Mouse (Mus musculus) small intestine, adult 2 months (tissue): Measurements from ENCODE around the gene Acmsd. TPM values are rescaled to one million over a fixed set of nuclear protein-coding genes. Genes with fewer than 3 reads are reported as not detected.

Source experiments
- H3K27ac ChIP-seq: fragments of 200-500 bp; 2 replicates; pipeline ENCODE4 v1.5.1; 2012; ENCODE audit warnings: low read depth, low read length, control low read depth, inconsistent platforms; ENCODE audit not compliant: insufficient read depth
- H3K27me3 ChIP-seq: fragments of 200-500 bp; 2 replicates; pipeline ENCODE4 v1.6.1; 2012; ENCODE audit warnings: mild to moderate bottlenecking, moderate library complexity, low read length, inconsistent platforms; ENCODE audit not compliant: control insufficient read depth, insufficient read depth
- H3K36me3 ChIP-seq: fragments of 200-500 bp; 2 replicates; pipeline ENCODE4 v1.6.1; 2012; ENCODE audit warnings: mild to moderate bottlenecking, low read length, control low read depth, inconsistent platforms; ENCODE audit not compliant: control insufficient read depth, insufficient read depth
- H3K4me1 ChIP-seq: fragments of 200-500 bp; 2 replicates; pipeline ENCODE4 v1.6.1; 2012; ENCODE audit warnings: low read length, inconsistent platforms, mixed read lengths; ENCODE audit not compliant: control insufficient read depth, insufficient read depth, insufficient read length
- H3K4me3 ChIP-seq: fragments of 200-500 bp; 2 replicates; pipeline ENCODE4 v1.5.1; 2012; ENCODE audit warnings: low read depth, mild to moderate bottlenecking, control low read depth, inconsistent platforms, low read length, moderate library complexity
- CTCF ChIP-seq: fragments of 200-500 bp; IDR thresholded peaks from 2 replicates; pipeline ENCODE4 v1.5.1; 2012; ENCODE audit warnings: low read depth, mild to moderate bottlenecking, control low read depth, inconsistent platforms, low read length, moderate library complexity, mixed read lengths; ENCODE audit not compliant: insufficient replicate concordance, insufficient read length; ENCODE audit errors: extremely low read depth
- POLR2A ChIP-seq: fragments of 200-500 bp; IDR thresholded peaks from 2 replicates; pipeline ENCODE4 v1.6.1; 2012; ENCODE audit warnings: low read depth, mild to moderate bottlenecking, control low read depth, inconsistent platforms, low read length, moderate library complexity
- WGBS: fragments of 180-500 bp; shearing (Covaris S2); methylation state at CpG from one replicate; pipeline ENCODE4 v1.1.7; 2018; 5-methylcytosine and 5-hydroxymethylcytosine counted together
- polyA plus RNA-seq: library from polyadenylated mRNA; depleted of rRNA; stranded (reverse); fragments of >200 nt; gene quantifications from 2 replicates; pipeline ENCODE4 v1.2.3, GENCODE M21; 2012; rRNA removed

Gene Acmsd
- polyA plus RNA-seq, 1 experiment: not detected

- TF ChIP-seq CTCF: no peak
- no peak for TF ChIP-seq POLR2A
- Histone ChIP-seq H3K27ac (no peak overlapping the region), H3K4me3 (no peak overlapping the region), H3K27me3 (no peaks in the 10 kb centered on the region), H3K36me3 (peaks cover 37% of the 10 kb centered on the region), H3K4me1 (no peaks in the 10 kb centered on the region)
- WGBS: 86% methylated on average over 6 of the region's 6 CpGs
Measured at GRCm38 (mm10) chr1:127795087-127795769, 66.0 kb downstream of the Acmsd start.

DNA sequence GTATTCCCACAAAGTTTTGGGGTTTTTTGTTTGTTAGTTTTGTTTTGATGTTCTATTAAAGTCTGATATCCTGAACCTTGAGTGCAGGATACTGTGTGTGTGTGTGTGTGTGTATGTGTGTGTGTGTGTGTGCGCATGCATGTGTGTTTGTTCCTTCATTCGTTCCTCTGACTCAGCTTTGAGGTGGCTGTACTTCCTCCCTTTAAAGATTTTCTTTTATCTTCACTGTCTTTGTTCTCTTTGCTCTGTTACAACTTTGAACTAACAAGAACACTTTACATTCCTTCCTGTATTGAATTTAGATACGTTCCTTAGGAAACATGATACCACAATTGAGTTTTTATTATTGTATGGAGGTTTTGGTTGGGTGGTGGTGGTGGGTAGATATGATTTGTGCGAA lies 67.1 kb downstream of the Acmsd start:
- WGBS: 68% methylated on average over 4 of the region's 4 CpGs
- TF ChIP-seq POLR2A: no peak
- TF ChIP-seq CTCF: no peak
- Histone ChIP-seq H3K27ac (no peak overlapping the region), H3K36me3 (peaks cover 39% of the 10 kb centered on the region), H3K27me3 (no peaks in the 10 kb centered on the region), H3K4me1 (no peaks in the 10 kb centered on the region), H3K4me3 (no peak overlapping the region)

DNA sequence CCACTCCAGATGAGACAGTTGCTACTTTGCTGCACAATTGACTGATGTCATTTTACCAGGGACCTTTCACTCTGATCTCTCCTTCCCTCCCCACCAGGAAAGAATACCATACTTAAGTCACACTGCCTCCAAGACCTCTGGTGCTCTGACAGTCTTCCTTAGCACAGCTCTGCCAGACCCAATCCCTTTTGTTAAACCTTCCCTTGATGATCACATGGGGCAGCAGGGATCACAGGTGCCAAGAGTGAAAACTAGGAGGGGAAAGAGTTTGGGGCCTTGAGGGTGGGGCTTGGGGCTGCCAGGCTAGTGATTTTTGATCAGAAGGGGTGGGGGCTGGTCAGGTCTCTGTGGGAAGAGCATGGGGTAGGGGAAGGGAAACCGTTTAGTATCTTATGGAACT lies 67.5 kb downstream of the Acmsd start:
- peaks cover 39% of the 10 kb centered on the region for H3K36me3 ChIP-seq
- H3K27ac ChIP-seq: no peak overlapping the region
- TF ChIP-seq CTCF: no peak
- 76% methylated on average over 1 of the region's 1 CpGs for WGBS
- no peaks in the 10 kb centered on the region for H3K4me1 ChIP-seq
- H3K4me3 ChIP-seq: no peak overlapping the region
- H3K27me3 ChIP-seq: no peaks in the 10 kb centered on the region

GRCm38 (mm10) chr1:127802916-127803315 lies 73.7 kb downstream of the Acmsd start:
- no peak for TF ChIP-seq POLR2A
- TF ChIP-seq CTCF: no peak
- Histone ChIP-seq H3K27ac (no peak overlapping the region), H3K4me1 (no peaks in the 10 kb centered on the region), H3K36me3 (peaks cover 53% of the 10 kb centered on the region), H3K27me3 (no peaks in the 10 kb centered on the region), H3K4me3 (no peak overlapping the region)
- 86% methylated on average over 8 of the region's 8 CpGs for WGBS

GRCm38 (mm10) chr1:127808671-127809070 lies 79.5 kb downstream of the Acmsd start:
- Histone ChIP-seq H3K4me1 (no peaks in the 10 kb centered on the region), H3K36me3 (peaks cover 19% of the 10 kb centered on the region), H3K4me3 (no peak overlapping the region), H3K27ac (no peak overlapping the region), H3K27me3 (no peaks in the 10 kb centered on the region)
- WGBS: 82% methylated on average over 7 of the region's 7 CpGs
- TF ChIP-seq CTCF (no peak), POLR2A (no peak)

DNA sequence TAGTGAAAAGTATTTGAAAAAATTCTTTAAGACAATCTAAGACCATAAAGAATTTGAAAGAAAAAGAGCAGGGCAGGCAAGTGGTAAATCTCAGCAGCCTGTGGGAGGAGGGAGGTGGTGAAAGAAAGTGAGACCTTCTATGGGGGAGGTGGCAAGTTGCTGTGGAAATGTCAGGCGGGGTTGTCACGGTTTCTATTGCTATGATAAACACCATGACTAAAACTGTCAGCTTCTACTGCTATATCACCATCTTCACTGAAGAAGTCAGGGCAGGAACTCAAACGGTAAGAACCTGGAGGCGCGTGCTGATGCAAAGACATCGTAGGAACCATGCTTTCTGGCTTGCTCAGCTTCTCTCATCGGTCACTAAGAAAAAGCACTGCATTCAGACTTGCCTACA lies 83.7 kb downstream of the Acmsd start:
- 67% methylated on average over 7 of the region's 7 CpGs for WGBS
- Histone ChIP-seq H3K27me3 (no peaks in the 10 kb centered on the region), H3K36me3 (peaks cover 2% of the 10 kb centered on the region; the same call in 1 of the 2 replicates), H3K4me1 (no peaks in the 10 kb centered on the region), H3K27ac (no peak overlapping the region), H3K4me3 (no peak overlapping the region)
- TF ChIP-seq POLR2A: no peak
- no peak for TF ChIP-seq CTCF

DNA sequence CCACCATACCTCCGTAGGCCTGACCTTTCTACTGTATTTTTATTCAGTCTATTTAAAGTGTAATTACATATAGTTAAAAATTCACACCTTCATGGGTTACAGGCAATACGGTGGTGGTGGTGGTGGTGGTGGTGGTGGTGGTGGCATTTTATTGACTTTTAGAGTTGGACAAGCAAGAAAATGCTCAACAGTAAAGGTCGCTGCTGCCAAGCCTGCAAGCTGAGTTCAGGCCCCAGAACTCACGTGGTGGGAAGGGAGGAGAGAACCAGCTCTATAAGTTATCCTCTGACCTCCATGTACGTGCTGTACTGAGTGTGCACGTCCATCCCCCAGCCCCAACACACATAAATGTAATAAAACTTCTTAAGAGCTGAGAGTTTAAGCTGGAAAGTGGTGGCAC lies 87.2 kb downstream of the Acmsd start:
- no peak overlapping the region for H3K27ac ChIP-seq
- H3K4me1 ChIP-seq: no peaks in the 10 kb centered on the region
- no peaks in the 10 kb centered on the region for H3K27me3 ChIP-seq
- H3K4me3 ChIP-seq: no peak overlapping the region
- TF ChIP-seq CTCF (no peak), POLR2A (no peak)
- no peaks in the 10 kb centered on the region for H3K36me3 ChIP-seq
- WGBS: 86% methylated on average over 6 of the region's 6 CpGs

Other genes with a start within 250 kb of the Acmsd start
- 0.47 and 1.0 TPM in 2 replicates for gene Tmem163, start 49.9 kb upstream of the Acmsd start, polyA plus RNA-seq
- 4.3 and 8.3 TPM in 2 replicates for gene Ccnt2, start 44.8 kb downstream of the Acmsd start, polyA plus RNA-seq
- 0.08 TPM in 1 of 2 replicates, not detected in the other for gene Map3k19, start 125.6 kb downstream of the Acmsd start, polyA plus RNA-seq
- gene Rab3gap1, start 139.4 kb downstream of the Acmsd start, polyA plus RNA-seq: 7.3 and 14.6 TPM in 2 replicates